Mouse (Mus musculus): ENCODE data around the gene Daglb. TPM values are rescaled to one million over a fixed set of nuclear protein-coding genes. Genes with fewer than 3 reads are reported as not detected.
A peak's percentile ranks its signal among the peaks of the same experiment; 100 is the strongest.
"Not testable (repeated sequence)": the region's sequence is repeated elsewhere in the genome, so short reads cannot be mapped to it uniquely, and the experiment has no call there.

Gene Daglb
- total and polyA plus RNA-seq, 2 experiments from 2014 or later, result 21.3 to 24.6 TPM

DNA sequence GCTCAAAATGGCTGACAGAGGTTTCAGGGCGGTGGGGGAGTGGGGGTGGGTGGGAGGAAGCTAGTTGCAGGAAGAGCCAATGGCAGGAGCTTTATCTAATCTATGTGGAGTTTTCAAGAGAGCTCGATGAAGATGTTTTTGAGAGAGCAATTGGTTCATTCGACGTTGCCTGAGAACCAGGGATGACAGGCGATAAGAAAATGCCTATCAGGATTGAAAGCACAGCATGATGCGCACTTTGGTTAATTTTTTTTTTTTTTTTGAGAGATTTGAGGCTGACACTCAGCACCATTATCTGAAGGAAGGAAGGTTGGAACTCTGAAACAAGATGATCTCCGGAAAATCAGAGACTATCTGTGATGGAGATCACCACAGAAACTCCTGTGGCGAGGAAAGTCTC is 74.7 kb downstream of the Daglb start:
- H3K36me3 ChIP-seq (ENCODE audit: insufficient read depth, low read length), result no peaks in the 10 kb centered on the region
- no peak overlapping the region for H3K9ac ChIP-seq (replicated peaks; ENCODE audit: low read length, poor library complexity, severe bottlenecking)
- no peaks in the 10 kb centered on the region for H3K27me3 ChIP-seq (ENCODE audit: insufficient read depth, low read length)
- no peak for ATAC-seq (ENCODE audit: low FRiP score)
- no peak overlapping the region for H3K27ac ChIP-seq (ENCODE audit: low read depth, low read length)
- TF ChIP-seq CTCF (IDR thresholded peaks at IDR 0.05), result no peak
- 84% methylated on average over 8 of the region's 8 CpGs for WGBS
- H3K4me3 ChIP-seq (ENCODE audit: low read depth, low read length), result no peak overlapping the region
- no peaks in the 10 kb centered on the region for H3K9me3 ChIP-seq (ENCODE audit: low read length)
- no peak for DNase-seq (ENCODE audit: low spot score)
- H3K4me1 ChIP-seq (ENCODE audit: insufficient read depth, low read length), result no peaks in the 10 kb centered on the region
- H3K4me2 ChIP-seq (ENCODE audit: low read depth, low read length, poor library complexity, severe bottlenecking), result no peak overlapping the region

- H3K27ac ChIP-seq (ENCODE audit: low read depth, low read length), result no peak overlapping the region
- no peak overlapping the region for H3K9ac ChIP-seq (replicated peaks; ENCODE audit: low read length, poor library complexity, severe bottlenecking)
- ATAC-seq (ENCODE audit: low FRiP score) (no peak), DNase-seq (ENCODE audit: low spot score) (peak; percentile 53)
- H3K27me3 ChIP-seq (ENCODE audit: insufficient read depth, low read length), result no peaks in the 10 kb centered on the region
- 9% methylated on average over 11 of the region's 11 CpGs for WGBS
- no peaks in the 10 kb centered on the region for H3K36me3 ChIP-seq (ENCODE audit: insufficient read depth, low read length)
- H3K4me1 ChIP-seq (ENCODE audit: insufficient read depth, low read length), result peaks cover 5% of the 10 kb centered on the region; the same call in 1 of the 2 replicates
- no peak overlapping the region for H3K4me3 ChIP-seq (ENCODE audit: low read depth, low read length)
- no peaks in the 10 kb centered on the region for H3K9me3 ChIP-seq (ENCODE audit: low read length)
- H3K4me2 ChIP-seq (ENCODE audit: low read depth, low read length, poor library complexity, severe bottlenecking), result no peak overlapping the region
- TF ChIP-seq CTCF (IDR thresholded peaks at IDR 0.05), result peak; percentile 91
Observed at GRCm38 (mm10) chr5:143547384-143547783, 83.0 kb downstream of the Daglb start.

- H3K4me1 ChIP-seq (ENCODE audit: insufficient read depth, low read length), result peaks cover 5% of the 10 kb centered on the region; the same call in 1 of the 2 replicates
- TF ChIP-seq CTCF (IDR thresholded peaks at IDR 0.05), result no peak
- ATAC-seq (ENCODE audit: low FRiP score) (no peak), DNase-seq (ENCODE audit: low spot score) (no peak)
- WGBS, result 64% methylated on average over 10 of the region's 10 CpGs
- H3K9ac ChIP-seq (replicated peaks; ENCODE audit: low read length, poor library complexity, severe bottlenecking), result no peak overlapping the region
- H3K4me3 ChIP-seq (ENCODE audit: low read depth, low read length), result no peak overlapping the region
- peak overlapping the region; percentile 47; the same call in 1 of the 2 replicates for H3K27ac ChIP-seq (ENCODE audit: low read depth, low read length)
- H3K9me3 ChIP-seq (ENCODE audit: low read length), result no peaks in the 10 kb centered on the region
- H3K27me3 ChIP-seq (ENCODE audit: insufficient read depth, low read length), result no peaks in the 10 kb centered on the region
- H3K36me3 ChIP-seq (ENCODE audit: insufficient read depth, low read length), result no peaks in the 10 kb centered on the region; the same call in 1 of the 2 replicates
- peak overlapping the region; percentile 75 for H3K4me2 ChIP-seq (ENCODE audit: low read depth, low read length, poor library complexity, severe bottlenecking)
Observed at GRCm38 (mm10) chr5:143547866-143548265, 83.5 kb downstream of the Daglb start.

DNA sequence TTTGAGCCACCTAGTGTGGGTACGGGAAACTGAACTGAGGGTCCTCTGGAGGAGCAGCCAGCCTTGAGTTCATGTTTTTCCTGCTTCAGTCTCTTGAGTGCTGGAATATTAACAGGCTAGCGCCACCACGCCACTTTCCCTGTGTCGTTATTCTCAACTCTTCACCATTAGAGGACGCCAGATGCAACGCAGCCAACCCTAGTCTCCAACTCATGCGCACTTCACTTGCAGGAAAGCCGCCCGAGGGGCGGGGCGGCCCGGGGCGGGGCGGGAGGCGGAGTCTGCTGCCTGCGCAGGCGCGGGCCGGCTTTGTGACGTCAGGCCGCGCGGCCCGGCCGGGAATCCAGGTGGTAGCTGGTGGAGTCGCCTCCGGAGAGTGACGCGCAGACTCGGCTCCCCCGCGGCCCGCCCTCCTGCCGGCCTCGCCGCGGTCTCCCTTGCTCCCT is 84.0 kb downstream of the Daglb start:
- Histone ChIP-seq H3K4me2 (ENCODE audit: low read depth, low read length, poor library complexity, severe bottlenecking) (peak overlapping the region; percentile 75), H3K4me1 (ENCODE audit: insufficient read depth, low read length) (peaks cover 5% of the 10 kb centered on the region; the same call in 1 of the 2 replicates), H3K9me3 (ENCODE audit: low read length) (no peaks in the 10 kb centered on the region), H3K27me3 (ENCODE audit: insufficient read depth, low read length) (no peaks in the 10 kb centered on the region), H3K36me3 (ENCODE audit: insufficient read depth, low read length) (no peaks in the 10 kb centered on the region; the same call in 1 of the 2 replicates), H3K9ac (replicated peaks; ENCODE audit: low read length, poor library complexity, severe bottlenecking) (peak overlapping the region; percentile 87), H3K4me3 (ENCODE audit: low read depth, low read length) (peak overlapping the region; percentile 82), H3K27ac (ENCODE audit: low read depth, low read length) (peak overlapping the region; percentile 71; the same call in 1 of the 2 replicates)
- TF ChIP-seq CTCF (IDR thresholded peaks at IDR 0.05), result peak; percentile 88
- WGBS, result 0% methylated on average over 36 of the region's 37 CpGs
- ATAC-seq (ENCODE audit: low FRiP score), result peak; percentile 94
- peak; percentile 97 for DNase-seq (ENCODE audit: low spot score)

- 0% methylated on average over 13 of the region's 28 CpGs for WGBS
- H3K4me1 ChIP-seq (ENCODE audit: insufficient read depth, low read length); H3K27me3 ChIP-seq (ENCODE audit: insufficient read depth, low read length); DNase-seq (ENCODE audit: low spot score); H3K9me3 ChIP-seq (ENCODE audit: low read length); H3K36me3 ChIP-seq (ENCODE audit: insufficient read depth, low read length): not testable (repeated sequence)
- ATAC-seq (ENCODE audit: low FRiP score), result peak; percentile 57; the same call in 1 of the 2 replicates
- peak overlapping the region; percentile 71; the same call in 1 of the 2 replicates for H3K27ac ChIP-seq (ENCODE audit: low read depth, low read length)
- peak overlapping the region; percentile 75 for H3K4me2 ChIP-seq (ENCODE audit: low read depth, low read length, poor library complexity, severe bottlenecking)
- peak overlapping the region; percentile 82 for H3K4me3 ChIP-seq (ENCODE audit: low read depth, low read length)
- H3K9ac ChIP-seq (replicated peaks; ENCODE audit: low read length, poor library complexity, severe bottlenecking), result peak overlapping the region; percentile 87
Observed at GRCm38 (mm10) chr5:143548922-143549321, 84.5 kb downstream of the Daglb start.

DNA sequence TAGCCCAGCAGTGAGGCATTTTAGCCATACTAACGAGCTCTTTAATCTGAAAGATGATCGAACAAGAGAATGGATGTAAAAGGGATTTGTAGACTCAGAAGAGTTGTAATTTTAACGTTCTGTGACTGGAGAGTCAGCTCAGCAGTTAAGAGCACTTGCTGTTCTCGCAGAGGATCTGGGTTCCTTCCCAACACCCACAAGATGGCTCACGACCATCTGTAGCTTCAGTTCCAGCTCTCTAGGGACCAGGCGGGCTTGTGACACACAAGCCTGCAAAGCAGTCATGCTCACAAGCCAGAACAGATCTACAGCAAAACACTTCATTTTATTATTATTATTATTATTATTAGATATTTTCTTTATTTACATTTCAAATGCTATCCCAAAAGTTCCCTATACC is 88.5 kb downstream of the Daglb start:
- no peak overlapping the region for H3K4me2 ChIP-seq (ENCODE audit: low read depth, low read length, poor library complexity, severe bottlenecking)
- TF ChIP-seq CTCF (IDR thresholded peaks at IDR 0.05), result no peak
- no peak overlapping the region for H3K9ac ChIP-seq (replicated peaks; ENCODE audit: low read length, poor library complexity, severe bottlenecking)
- WGBS, result 63% methylated on average over 6 of the region's 6 CpGs
- no peaks in the 10 kb centered on the region; the same call in 1 of the 2 replicates for H3K36me3 ChIP-seq (ENCODE audit: insufficient read depth, low read length)
- DNase-seq (ENCODE audit: low spot score) (no peak), ATAC-seq (ENCODE audit: low FRiP score) (no peak)
- no peak overlapping the region for H3K4me3 ChIP-seq (ENCODE audit: low read depth, low read length)
- H3K9me3 ChIP-seq (ENCODE audit: low read length), result no peaks in the 10 kb centered on the region
- H3K4me1 ChIP-seq (ENCODE audit: insufficient read depth, low read length), result peaks cover 5% of the 10 kb centered on the region; the same call in 1 of the 2 replicates
- H3K27ac ChIP-seq (ENCODE audit: low read depth, low read length), result no peak overlapping the region
- H3K27me3 ChIP-seq (ENCODE audit: insufficient read depth, low read length), result no peaks in the 10 kb centered on the region
